Mouse (Mus musculus) hindbrain, embryonic 13.5 days (tissue): Measurements from ENCODE around the gene Kcne1l. TPM values are rescaled to one million over a fixed set of nuclear protein-coding genes. Genes with fewer than 3 reads are reported as not detected.

ENCODE experiments used
- ATAC-seq: fragments of 200-750 bp; cut with Nextera tagmentation; 2 replicates; pipeline ENCODE4 v1.8.0; 2017; ENCODE audit warnings: moderate TSS enrichment; ENCODE audit not compliant: low FRiP score
- H3K27ac ChIP-seq: fragments of 300-500 bp; sonication (generic); 2 replicates; pipeline ENCODE4 v1.5.1; 2015; ENCODE audit warnings: inconsistent platforms, mild to moderate bottlenecking, moderate library complexity
- H3K27me3 ChIP-seq: fragments of 300-500 bp; sonication (generic); 2 replicates; pipeline ENCODE4 v1.6.1; 2015; ENCODE audit warnings: mild to moderate bottlenecking, inconsistent platforms
- H3K36me3 ChIP-seq: fragments of 300-500 bp; sonication (generic); 2 replicates; pipeline ENCODE4 v1.6.1; 2015; ENCODE audit warnings: mild to moderate bottlenecking, inconsistent platforms
- H3K4me1 ChIP-seq: fragments of 300-500 bp; sonication (generic); replicated peaks from 2 replicates; pipeline ENCODE4 v1.6.1; 2015; ENCODE audit warnings: inconsistent platforms
- H3K4me2 ChIP-seq: fragments of 300-500 bp; sonication (generic); 2 replicates; pipeline ENCODE4 v1.6.1; 2015; ENCODE audit warnings: inconsistent platforms, mild to moderate bottlenecking, moderate library complexity
- H3K4me3 ChIP-seq: fragments of 300-500 bp; sonication (generic); 2 replicates; pipeline ENCODE4 v1.5.1; 2015; ENCODE audit warnings: mild to moderate bottlenecking, inconsistent platforms
- H3K9ac ChIP-seq: fragments of 300-500 bp; sonication (generic); 2 replicates; pipeline ENCODE4 v1.6.1; 2015; ENCODE audit warnings: mild to moderate bottlenecking, inconsistent platforms
- H3K9me3 ChIP-seq: fragments of 300-500 bp; sonication (generic); 2 replicates; pipeline ENCODE4 v1.6.1; 2016; ENCODE audit warnings: inconsistent platforms
- WGBS: fragments of 180-500 bp; shearing (Covaris S2); methylation state at CpG from one replicate; pipeline ENCODE4 v1.1.7; 2015; 5-methylcytosine and 5-hydroxymethylcytosine counted together
- polyA plus RNA-seq: library from polyadenylated mRNA; unstranded; fragments of >200 nt; fragmentation: Nextera tagmentation; extraction: Ambion mirVana; gene quantifications from 2 replicates; pipeline ENCODE4 v1.2.1, GENCODE M21; 2015

Kcne1l gene
- polyA plus RNA-seq: 30.5 and 33.9 TPM in 2 replicates

- Histone ChIP-seq H3K4me3 (peak within 1 kb of the TSS; percentile 26), H3K36me3 (no peaks in the 10 kb centered on the region), H3K27me3 (peaks cover 34% of the 10 kb centered on the region; the same call in 1 of the 2 replicates), H3K4me1 (peaks cover 8% of the 10 kb centered on the region; the same call in 1 of the 2 replicates), H3K27ac (peak within 1 kb of the TSS; percentile 75), H3K9me3 (no peaks in the 10 kb centered on the region), H3K9ac (peak within 1 kb of the TSS; percentile 46; the same call in 1 of the 2 replicates), H3K4me2 (peak within 1 kb of the TSS; percentile 48)
- ATAC-seq: peak; percentile 76
- WGBS: 26% methylated on average over 26 of the region's 33 CpGs
Measured at GRCm38 (mm10) chrX:142305869-142306581, at the start of gene Kcne1l. Gene Kcne1l, minus strand, starts transcription at chrX:142306294.

- no peak overlapping the region for H3K9ac ChIP-seq
- 95% methylated on average over 6 of the region's 6 CpGs for WGBS
- no peak overlapping the region for H3K4me3 ChIP-seq
- H3K4me2 ChIP-seq: no peak overlapping the region
- H3K36me3 ChIP-seq: peaks cover 4% of the 10 kb centered on the region; the same call in 1 of the 2 replicates
- H3K4me1 ChIP-seq: no peaks in the 10 kb centered on the region
- no peak overlapping the region for H3K27ac ChIP-seq
- ATAC-seq: no peak
- H3K9me3 ChIP-seq: no peaks in the 10 kb centered on the region
- no peaks in the 10 kb centered on the region for H3K27me3 ChIP-seq
Measured at GRCm38 (mm10) chrX:142336207-142336606, 30.1 kb upstream of the Kcne1l start.

- Histone ChIP-seq H3K27me3 (no peaks in the 10 kb centered on the region), H3K4me2 (no peak overlapping the region), H3K9me3 (no peaks in the 10 kb centered on the region), H3K27ac (no peak overlapping the region), H3K4me3 (no peak overlapping the region), H3K36me3 (0 out of 2 replicates have a peak, but pooled peaks cover under 1% of the 10 kb centered on the region), H3K9ac (no peak overlapping the region), H3K4me1 (no peaks in the 10 kb centered on the region)
- WGBS: 89% methylated on average over 5 of the region's 5 CpGs
- ATAC-seq: no peak
Measured at GRCm38 (mm10) chrX:142335502-142335901, 29.4 kb upstream of the Kcne1l start.

- H3K27me3 ChIP-seq: no peaks in the 10 kb centered on the region
- no peak overlapping the region for H3K4me3 ChIP-seq
- H3K9me3 ChIP-seq: no peaks in the 10 kb centered on the region
- no peak overlapping the region for H3K4me2 ChIP-seq
- ATAC-seq: no peak
- no peaks in the 10 kb centered on the region for H3K4me1 ChIP-seq
- 72% methylated on average over 2 of the region's 2 CpGs for WGBS
- H3K9ac ChIP-seq: no peak overlapping the region
- no peaks in the 10 kb centered on the region for H3K36me3 ChIP-seq
- H3K27ac ChIP-seq: no peak overlapping the region
Measured at GRCm38 (mm10) chrX:142325760-142326159, 19.7 kb upstream of the Kcne1l start.

GRCm38 (mm10) chrX:142316106-142316505, 10.0 kb upstream of the Kcne1l start:
- no peaks in the 10 kb centered on the region for H3K4me1 ChIP-seq
- H3K4me2 ChIP-seq: no peak overlapping the region
- 80% methylated on average over 9 of the region's 9 CpGs for WGBS
- H3K9ac ChIP-seq: no peak overlapping the region
- H3K36me3 ChIP-seq: no peaks in the 10 kb centered on the region
- H3K9me3 ChIP-seq: no peaks in the 10 kb centered on the region
- no peak for ATAC-seq
- 0 out of 2 replicates have a peak, but pooled peaks cover 3% of the 10 kb centered on the region for H3K27me3 ChIP-seq
- no peak overlapping the region for H3K4me3 ChIP-seq
- H3K27ac ChIP-seq: no peak overlapping the region

GRCm38 (mm10) chrX:142315270-142315669, 9.2 kb upstream of the Kcne1l start:
- Histone ChIP-seq H3K36me3 (no peaks in the 10 kb centered on the region), H3K4me2 (no peak overlapping the region), H3K9me3 (no peaks in the 10 kb centered on the region), H3K4me1 (no peaks in the 10 kb centered on the region), H3K27ac (no peak overlapping the region), H3K27me3 (peaks cover 6% of the 10 kb centered on the region; the same call in 1 of the 2 replicates), H3K4me3 (no peak overlapping the region), H3K9ac (no peak overlapping the region)
- 79% methylated on average over 8 of the region's 8 CpGs for WGBS
- no peak for ATAC-seq

- no peak overlapping the region for H3K27ac ChIP-seq
- H3K36me3 ChIP-seq: no peaks in the 10 kb centered on the region
- peaks cover 6% of the 10 kb centered on the region; the same call in 1 of the 2 replicates for H3K27me3 ChIP-seq
- H3K4me2 ChIP-seq: peak overlapping the region; percentile 33
- H3K4me3 ChIP-seq: no peak overlapping the region
- no peak overlapping the region for H3K9ac ChIP-seq
- ATAC-seq: peak; percentile 69
- H3K4me1 ChIP-seq: no peaks in the 10 kb centered on the region
- H3K9me3 ChIP-seq: no peaks in the 10 kb centered on the region
- 52% methylated on average over 11 of the region's 11 CpGs for WGBS
Measured at GRCm38 (mm10) chrX:142314307-142315024, 8.4 kb upstream of the Kcne1l start.

- no peak for ATAC-seq
- 40% methylated on average over 5 of the region's 5 CpGs for whole genome bisulfite sequencing
- no peak overlapping the region for H3K27ac ChIP-seq
Measured at GRCm38 (mm10) chrX:142310431-142310830, 4.3 kb upstream of the Kcne1l start.

GRCm38 (mm10) chrX:142305010-142305868, 855 bp downstream of the Kcne1l start:
- ATAC-seq: peak; percentile 87

More at GRCm38 (mm10) chrX:142310431-142310830, 4.3 kb upstream of the Kcne1l start:
- Histone ChIP-seq H3K4me1 (peaks cover 3% of the 10 kb centered on the region; the same call in 1 of the 2 replicates), H3K36me3 (no peaks in the 10 kb centered on the region), H3K4me3 (no peak overlapping the region), H3K9ac (no peak overlapping the region), H3K27me3 (peaks cover 27% of the 10 kb centered on the region; the same call in 1 of the 2 replicates), H3K4me2 (no peak overlapping the region), H3K9me3 (no peaks in the 10 kb centered on the region)

GRCm38 (mm10) chrX:142304592-142304991, 1.5 kb downstream of the Kcne1l start:
- Histone ChIP-seq H3K27me3 (peaks cover 31% of the 10 kb centered on the region; the same call in 1 of the 2 replicates), H3K9me3 (no peaks in the 10 kb centered on the region), H3K9ac (no peak overlapping the region), H3K4me2 (no peak overlapping the region), H3K4me3 (no peak overlapping the region), H3K27ac (0 out of 2 replicates have a peak overlapping the region, but pooled peaks have one; percentile 18), H3K36me3 (no peaks in the 10 kb centered on the region), H3K4me1 (peaks cover 8% of the 10 kb centered on the region; the same call in 1 of the 2 replicates)
- ATAC-seq: no peak

More at GRCm38 (mm10) chrX:142305010-142305868, 855 bp downstream of the Kcne1l start:
- Histone ChIP-seq H3K4me2 (peak overlapping the region; percentile 48), H3K27me3 (peaks cover 31% of the 10 kb centered on the region; the same call in 1 of the 2 replicates), H3K4me1 (peaks cover 8% of the 10 kb centered on the region; the same call in 1 of the 2 replicates), H3K4me3 (peak overlapping the region; percentile 26), H3K27ac (peak overlapping the region; percentile 75), H3K9ac (peak overlapping the region; percentile 46; the same call in 1 of the 2 replicates), H3K36me3 (no peaks in the 10 kb centered on the region), H3K9me3 (no peaks in the 10 kb centered on the region)
- WGBS: 31% methylated on average over 34 of the region's 35 CpGs

GRCm38 (mm10) chrX:142303456-142303855, 2.6 kb downstream of the Kcne1l start:
- Histone ChIP-seq H3K27me3 (peaks cover 27% of the 10 kb centered on the region; the same call in 1 of the 2 replicates), H3K4me3 (no peak overlapping the region), H3K4me1 (peaks cover 8% of the 10 kb centered on the region; the same call in 1 of the 2 replicates), H3K9me3 (no peaks in the 10 kb centered on the region), H3K4me2 (no peak overlapping the region), H3K36me3 (no peaks in the 10 kb centered on the region), H3K9ac (no peak overlapping the region), H3K27ac (no peak overlapping the region)
- WGBS: 55% methylated on average over 2 of the region's 2 CpGs
- ATAC-seq: no peak
